Mouse (Mus musculus): ENCODE data around the gene Rara.
"Not testable (repeated sequence)": the region's sequence is repeated elsewhere in the genome, so short reads cannot be mapped to it uniquely, and the experiment has no call there.

The Rara gene

DNA sequence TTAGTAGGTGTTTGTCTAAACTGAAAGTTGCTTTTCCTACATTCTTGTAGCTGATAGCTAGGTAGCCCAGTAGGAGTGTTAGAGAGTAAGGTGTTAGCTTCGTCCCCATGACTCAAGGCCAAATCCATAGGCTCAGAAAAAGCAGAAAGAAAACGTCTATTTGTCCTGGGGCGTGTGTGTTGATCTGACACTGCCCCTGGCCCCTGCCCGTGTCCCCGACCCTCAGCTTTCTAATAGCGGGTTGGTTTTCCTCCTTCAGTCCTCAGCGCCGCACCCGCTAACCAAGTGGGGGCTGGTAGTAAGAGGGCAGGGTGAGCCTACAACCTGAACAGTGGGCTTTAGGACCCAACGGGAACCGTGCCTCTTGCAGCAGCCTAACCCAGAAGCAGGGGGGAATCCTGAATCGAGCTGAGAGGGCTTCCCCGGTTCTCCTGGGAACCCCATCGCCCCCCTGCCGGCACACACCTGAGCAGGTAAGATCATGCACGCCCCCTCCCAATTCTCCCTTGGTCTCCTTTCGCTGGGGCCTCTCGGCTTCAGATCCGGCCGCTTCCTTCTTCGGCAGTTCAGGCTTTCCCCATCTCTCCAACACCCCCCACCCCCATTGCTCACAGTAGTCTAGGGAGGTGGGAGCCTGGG, at the start of gene Rara:
TSS of gene Rara (plus strand) at position 381 of the 639 bp plus-strand sequence.
- no peak for DNase-seq

DNA sequence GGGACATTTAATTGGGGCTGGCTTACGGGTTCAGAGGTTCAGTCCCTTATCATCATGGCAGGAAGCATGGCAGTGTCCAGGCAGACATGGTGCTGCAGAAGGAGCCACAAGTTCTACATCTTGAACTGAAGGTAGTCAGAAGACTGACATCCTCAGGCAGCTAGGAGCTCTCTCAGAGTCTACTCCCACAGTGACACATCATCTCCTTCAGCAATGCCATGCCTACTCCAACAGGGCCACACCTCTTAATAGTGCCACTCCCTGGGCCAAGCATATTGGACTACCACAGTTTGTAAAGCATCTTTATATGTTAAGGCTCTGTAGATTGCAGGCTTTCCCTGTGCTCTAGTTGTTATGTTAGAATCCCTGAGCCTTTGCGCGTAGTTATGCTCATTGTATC, 39.9 kb upstream of the Rara start:
- no peak for DNase-seq

DNA sequence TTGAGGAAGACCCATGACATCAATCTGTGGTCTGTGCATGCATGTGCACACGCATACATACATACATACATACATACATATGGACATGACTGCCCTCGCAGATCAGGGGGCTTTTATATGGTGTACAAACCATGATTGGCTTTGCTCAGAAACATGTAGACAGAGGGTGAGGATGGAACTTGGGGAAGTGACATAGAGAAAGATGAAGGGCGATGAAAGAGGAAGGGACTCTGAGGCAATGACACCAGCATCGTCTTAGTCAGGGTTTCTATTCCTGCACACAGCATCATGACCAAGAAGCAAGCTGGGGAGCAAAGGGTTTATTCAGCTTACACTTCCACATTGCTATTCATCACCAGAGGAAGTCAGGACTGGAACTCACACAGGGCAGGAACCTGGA, 38.5 kb upstream of the Rara start:
- no peak for DNase-seq

DNA sequence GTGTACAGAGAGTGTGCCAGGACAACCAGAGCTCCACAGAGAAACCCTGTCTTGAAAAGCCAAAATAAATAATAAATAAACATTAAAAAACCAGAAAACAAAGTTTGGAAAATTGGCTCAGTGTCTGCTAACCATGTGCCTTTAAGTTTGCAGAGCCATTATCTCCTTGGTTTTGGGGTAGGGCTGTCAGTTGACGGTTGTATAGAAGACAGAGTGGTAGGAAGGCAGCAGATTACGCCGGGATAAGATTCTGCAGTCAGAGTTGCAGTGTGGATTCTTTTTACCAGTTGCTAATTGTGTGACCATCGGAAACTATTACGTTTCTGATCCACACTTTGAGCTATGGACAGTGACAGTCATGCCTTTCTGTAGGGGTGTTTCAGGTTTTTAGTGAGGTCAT, 37.6 kb upstream of the Rara start:
- no peak for DNase-seq

DNA sequence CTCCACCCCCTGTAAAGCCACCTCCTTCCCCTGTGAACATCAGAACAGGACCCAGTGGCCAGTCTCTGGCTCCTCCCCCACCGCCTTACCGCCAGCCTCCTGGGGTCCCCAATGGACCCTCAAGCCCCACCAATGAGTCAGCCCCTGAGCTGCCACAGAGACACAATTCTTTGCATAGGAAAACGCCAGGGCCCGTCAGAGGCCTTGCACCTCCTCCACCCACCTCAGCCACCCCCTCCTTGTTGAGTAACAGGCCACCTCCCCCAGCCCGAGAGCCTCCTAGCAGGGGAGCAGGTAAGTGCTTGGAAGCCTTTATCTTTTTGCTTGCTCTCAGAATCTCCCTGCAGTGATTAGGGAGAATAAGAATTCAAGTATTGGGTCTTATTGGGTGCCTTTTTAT, 35.2 kb upstream of the Rara start:
- DNase-seq: no peak

DNA sequence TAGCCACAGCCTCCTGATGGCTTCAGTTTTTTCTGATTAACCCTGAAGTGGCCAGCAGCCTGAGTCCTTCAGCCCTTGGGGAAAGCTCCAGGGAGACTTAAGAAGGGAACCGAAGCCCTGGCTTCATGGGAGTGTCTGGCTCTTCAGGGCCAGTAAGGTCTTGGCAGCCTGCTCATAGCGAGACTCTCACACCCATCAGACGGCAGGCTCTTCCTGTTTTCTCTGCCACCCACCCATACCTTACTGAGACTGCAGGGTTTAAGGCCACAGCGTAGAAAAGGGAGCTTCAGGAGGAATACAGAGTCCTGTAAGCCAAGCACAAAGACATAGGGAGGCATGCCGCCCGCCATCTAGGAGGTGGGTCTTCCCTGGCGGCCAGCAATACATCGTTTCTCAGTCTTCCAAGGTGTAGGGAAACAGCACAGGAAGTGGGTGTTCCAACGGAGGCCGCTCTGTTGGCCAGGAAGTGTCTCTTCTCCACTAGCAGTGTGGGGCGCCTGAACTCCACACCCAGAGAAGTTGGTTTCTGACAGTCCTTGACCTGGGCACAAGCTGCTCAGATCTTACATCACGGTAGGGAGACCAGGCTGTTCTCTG, 27.0 kb upstream of the Rara start:
- DNase-seq: no peak

DNA sequence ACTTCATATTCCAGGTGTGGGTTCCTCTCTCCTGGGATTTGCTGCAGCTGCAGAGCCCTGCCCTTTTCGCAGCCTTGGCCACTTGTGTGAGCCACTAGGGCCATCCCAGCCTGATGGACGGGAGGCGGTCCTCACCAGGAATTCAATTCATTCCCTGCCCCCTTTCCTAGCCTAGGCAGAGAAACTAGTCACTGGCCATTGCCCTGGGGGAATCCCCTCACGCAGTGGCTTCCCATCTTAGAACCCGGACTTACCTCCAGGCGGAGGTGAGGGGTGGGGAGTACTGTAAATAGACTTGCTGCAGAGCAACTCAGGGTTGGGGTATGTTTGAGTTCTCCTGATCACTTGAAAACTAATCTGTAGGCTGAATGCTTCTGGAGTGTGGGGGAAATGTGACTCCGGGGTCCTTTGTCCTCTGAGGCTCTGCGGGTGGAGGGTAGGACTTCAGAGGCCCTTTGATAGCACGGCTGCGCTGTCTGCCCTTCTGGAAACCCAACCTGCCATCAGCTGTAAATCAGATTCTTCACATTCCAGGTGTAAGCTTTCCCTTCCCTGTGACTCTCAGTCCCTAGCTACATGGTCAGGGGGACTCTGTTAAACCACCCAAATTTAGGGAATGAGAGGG, 24.9 kb upstream of the Rara start:
- no peak for DNase-seq

DNA sequence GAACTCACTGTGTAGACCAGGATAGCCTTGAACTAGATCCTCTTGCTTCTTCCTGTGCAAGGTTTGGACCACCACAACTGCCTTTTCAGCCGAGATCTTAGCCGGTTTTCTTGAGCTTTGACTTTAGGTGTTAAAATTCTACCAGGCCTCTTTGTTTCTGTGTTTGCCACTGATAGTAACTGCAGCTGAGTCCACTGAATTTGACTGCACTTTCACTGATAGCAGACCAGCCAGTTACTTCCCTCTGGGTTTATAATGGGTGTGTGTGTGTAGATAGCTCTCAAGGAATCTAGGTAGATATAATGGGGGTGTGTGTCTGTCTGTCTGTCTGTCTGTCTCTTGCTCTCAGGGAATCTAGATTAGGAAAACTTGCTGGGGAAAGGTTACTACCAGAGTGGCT, 23.0 kb upstream of the Rara start:
- DNase-seq: no peak

DNA sequence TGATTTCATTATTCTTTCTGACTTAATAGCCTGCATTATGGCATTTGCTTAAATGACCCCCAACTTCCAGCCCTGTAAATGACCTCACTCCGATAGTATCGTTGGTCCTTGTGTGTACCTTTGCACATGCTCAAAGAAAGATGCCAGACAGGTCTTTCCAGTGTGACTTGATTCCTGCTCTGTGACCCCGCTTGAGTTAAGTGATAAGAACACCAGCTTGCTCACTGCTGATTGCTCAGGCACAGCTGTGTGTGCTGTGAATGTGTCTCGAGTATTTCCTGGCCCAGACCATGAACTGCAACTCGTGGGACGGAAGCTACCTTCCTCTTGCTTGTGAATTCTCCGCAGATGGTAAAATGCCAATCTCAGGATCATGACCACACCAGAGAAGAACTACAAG, 22.6 kb upstream of the Rara start:
- no peak for DNase-seq

DNA sequence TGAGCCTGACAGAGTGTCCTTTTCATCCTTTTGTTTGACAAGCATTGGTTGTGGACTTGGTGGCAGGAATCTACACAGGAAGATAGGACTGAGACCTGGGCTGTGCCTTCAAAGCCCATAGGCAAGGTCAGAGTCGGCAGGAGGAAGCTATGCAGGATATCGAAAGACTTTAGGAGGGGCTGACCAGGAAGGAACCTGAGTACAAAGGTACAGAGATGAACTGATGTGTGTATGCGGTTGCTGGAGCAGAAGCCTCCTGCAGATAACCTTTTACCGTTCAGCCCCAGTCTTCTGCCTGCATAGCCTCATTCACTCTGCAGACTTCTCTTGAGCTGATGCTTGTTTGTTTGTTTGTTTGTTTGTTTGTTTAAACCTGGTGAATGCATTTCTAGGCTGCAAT, 22.0 kb upstream of the Rara start:
- DNase-seq: no peak

DNA sequence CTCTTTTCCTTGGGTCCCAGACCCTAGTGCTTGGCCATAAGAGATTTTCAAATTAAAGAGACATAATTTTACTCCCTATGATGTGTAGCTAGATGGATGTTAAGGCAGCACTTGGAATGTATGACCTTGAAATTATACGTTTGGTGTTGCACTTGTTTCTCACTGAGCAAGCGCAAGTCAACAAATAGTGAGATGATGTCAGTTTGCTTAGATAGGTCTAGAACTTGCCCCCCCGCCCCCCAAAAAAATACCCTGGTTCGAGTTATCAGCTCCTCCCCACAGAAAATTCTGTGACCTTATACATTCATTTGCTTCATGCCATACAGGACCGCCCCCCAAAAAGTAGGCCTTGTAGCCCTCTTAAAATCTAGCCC, 20.6 kb upstream of the Rara start:
- no peak for DNase-seq

DNA sequence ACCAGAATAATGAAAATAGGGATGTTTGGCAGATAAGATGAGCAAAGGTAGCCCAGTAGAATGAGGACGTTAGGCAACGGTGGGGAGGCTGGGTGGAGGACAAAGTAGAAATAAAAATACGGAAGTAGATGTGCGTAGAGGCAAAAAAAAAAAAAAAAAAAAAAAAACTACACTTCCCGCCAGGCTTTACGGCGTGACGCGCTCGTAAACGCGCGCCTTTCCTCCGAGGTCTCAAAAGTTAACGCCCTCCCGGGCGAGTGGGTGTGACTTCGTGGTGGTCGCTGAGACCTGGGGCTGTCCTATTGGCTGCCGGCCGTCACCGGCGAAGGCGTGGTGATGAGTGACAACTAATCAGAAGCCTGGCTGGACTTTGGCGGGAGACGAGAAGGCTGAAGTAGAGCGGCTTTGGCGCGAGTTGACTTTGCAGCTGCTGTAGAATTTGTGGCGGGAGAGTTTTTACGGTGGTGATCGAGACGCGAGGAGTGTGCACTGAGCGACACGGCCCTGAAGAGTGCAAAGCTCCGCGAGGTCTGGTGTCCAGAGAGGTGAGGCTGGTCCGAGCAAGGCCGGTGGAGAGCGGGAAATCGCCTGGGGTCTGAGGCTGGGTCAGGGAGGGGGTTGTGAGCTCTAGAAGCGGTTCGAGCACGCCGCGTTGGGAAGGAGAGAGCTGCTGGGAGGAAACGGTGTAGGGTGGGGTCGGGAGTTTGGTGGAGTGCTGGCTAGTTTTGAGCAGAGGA, 20.0 kb upstream of the Rara start, which contains the start of gene Cdc6:
TSS of gene Cdc6 (plus strand) at position 365 of the 737 bp plus-strand sequence.
- DNase-seq: peak; percentile 98

DNA sequence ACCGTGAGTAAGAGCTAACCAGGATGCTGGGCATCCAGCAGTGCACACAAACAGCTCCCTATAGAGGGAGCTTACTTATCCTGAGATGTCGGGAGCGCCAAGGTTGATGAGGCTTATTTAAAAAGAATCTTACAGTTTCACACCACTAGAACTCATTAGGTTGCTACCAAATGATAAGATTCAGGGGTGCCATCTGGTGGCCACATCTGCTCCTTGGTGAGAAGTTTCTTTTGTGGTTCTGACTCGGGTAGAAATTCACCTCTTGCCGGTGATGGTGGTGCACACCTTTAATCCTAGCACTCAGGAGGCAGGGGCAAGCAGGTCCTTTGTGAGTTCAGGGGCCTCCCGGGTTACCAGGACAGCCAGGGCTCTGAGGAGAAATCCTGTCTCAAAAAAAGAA, 18.0 kb upstream of the Rara start:
- DNase-seq: peak; percentile 84

DNA sequence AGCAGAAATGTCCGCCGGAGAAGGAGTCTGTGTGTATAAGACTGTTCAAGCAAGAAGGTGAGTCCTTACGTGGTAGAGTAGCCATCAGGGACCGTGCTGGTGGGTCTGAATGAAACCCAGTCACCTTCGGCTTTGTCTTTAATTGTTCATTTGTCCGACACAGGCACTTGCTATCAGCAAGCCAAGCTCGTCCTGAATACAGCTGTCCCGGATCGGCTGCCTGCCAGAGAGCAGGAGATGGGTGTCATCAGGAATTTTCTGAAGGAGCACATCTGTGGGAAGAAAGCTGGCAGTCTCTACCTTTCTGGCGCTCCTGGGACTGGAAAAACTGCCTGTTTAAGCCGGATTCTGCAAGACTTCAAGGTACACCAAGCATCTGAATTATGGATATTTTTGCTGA, 17.2 kb upstream of the Rara start:
- no peak for DNase-seq

DNA sequence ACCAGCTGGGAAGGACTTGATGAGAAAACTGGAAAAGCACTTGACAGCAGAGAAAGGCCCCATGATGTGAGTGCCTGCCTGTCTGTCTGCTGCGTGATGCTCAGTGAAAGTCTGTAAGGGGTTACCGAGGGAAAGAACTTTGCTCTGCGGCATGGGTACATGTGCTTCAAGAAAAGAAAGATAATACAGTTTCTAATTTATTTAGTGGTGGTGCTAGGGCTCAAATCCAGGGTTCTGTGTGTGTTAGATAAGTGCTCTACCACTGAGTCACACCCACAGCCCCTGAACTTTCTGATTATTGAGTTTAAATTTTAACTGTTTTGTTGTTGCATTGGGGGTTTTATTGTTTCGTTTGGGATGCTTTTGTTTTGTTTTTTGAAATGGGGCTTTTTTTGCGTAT, 16.1 kb upstream of the Rara start:
- no peak for DNase-seq

DNA sequence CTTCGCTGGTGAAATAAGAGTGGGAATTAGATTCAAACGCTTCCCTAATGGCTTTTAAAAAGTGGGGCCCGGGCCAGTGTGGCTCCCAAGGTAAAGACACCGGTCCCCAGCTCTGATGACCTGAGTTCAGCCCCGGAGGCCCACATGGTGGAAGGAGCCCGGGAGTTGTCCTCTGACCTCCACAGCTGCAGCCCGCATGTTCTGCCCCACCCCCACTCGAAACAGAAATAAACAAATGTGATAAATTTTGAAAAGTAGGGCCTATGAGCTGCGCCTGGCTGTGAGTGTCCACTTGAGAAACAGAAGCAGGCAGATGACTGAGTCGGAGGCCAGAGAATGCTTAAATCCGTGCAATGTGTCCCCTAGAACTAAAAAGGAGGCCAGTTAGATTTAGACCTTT, 13.4 kb upstream of the Rara start:
- DNase-seq: no peak

DNA sequence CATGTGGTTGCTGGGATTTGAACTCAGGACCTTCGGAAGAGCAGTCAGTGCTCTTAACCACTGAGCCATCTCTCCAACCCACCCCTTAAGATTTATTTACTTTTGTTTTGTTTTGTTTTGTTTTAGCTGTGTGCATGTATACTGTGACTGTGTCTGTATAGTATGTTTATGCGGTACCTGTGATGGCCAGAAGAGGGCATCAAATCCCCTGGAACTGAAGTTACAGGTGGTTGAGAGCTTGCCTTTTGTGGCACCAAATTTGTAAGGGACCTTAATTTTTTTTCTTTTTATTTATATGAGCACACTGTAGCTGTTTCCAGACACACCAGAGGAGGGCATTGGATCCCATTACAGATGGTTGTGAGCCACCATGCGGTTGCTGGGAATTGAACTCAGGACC, 11.2 kb upstream of the Rara start:
- DNase-seq: not testable (repeated sequence)

DNA sequence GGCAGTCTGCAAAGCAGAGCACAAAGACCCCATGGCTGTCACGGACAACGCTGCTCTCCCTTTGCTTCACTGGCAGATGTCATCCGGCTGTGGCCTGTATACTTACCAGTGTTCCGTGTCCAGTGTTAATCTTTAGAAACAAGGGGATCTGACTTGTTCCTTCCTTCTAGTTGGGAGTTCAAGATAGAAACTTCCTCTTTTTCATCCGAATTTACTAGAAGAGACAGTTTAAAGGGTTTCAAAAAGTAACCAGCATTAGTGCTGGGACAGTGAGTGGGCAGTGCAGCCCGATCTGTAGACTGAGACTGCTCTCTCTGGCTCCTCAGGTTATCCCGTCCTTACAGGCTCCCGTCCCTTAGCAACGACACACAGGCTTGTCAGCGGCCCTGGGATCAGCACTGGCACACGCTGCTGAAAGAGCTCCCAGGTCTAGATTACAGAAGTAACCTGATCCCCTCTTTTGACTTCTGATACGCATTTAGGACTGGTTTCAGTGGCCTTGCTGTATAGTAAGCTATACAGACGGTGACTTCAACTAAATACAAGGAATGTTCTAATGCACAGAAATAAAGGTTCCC, 10.1 kb upstream of the Rara start:
- DNase-seq: no peak

DNA sequence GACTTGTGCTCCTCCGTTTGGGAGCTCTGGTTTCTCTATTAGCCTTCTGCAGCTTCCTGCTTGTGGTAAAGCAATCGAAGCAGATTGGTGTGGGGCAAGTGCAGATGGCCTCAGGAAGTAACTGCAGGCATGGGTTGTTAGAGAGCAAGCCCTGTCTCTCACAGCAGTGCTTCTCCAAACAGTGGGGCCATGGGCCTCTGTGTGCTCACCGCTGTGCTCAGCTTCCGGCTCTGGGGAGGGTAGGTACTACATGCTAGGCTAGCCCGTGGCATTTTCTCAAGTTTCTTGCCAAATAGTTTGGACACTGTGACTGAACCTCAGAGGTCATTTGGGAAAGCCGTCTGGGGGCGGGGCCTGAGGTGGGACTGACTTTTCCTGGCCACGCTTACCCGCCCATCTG, 9.4 kb upstream of the Rara start:
- peak; percentile 70 for DNase-seq

DNA sequence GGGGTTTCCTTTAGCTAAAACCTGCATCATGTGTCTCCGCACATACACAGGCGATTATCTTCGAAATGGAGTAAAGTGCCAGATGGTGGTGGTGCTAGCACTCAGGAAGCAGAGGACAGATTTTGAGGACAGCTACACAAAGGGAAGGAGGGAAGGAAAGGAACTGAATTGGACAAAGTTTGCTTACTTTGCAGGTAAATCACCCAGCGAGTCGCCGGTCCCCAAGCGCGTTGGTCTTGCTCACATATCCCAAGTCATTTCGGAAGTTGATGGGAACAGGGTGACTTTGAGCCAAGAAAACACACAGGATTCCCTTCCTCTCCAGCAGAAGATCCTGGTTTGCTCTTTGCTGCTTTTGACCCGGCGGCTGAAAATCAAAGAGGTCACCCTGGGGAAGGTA, 8.6 kb upstream of the Rara start:
- DNase-seq: no peak

DNA sequence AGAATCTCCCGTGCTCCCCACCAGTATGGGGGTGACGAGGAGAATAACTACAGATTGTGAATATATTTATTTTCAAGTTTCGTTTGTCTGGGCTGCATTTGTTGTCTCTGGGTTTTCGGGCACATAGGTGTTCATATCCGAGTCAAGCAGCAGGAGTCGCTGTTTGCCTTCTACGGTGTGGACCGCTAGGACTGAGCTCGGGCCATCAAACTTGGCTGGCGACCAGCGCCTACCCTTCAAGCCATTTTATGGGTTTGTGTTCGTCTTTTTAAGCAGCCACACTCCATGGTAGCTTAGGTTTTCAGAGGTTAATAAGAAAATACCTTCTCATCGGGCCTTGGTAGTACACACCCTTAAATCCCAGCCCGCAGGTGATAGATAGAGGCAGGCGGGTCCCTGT, 5.8 kb upstream of the Rara start:
- DNase-seq: not testable (repeated sequence)

DNA sequence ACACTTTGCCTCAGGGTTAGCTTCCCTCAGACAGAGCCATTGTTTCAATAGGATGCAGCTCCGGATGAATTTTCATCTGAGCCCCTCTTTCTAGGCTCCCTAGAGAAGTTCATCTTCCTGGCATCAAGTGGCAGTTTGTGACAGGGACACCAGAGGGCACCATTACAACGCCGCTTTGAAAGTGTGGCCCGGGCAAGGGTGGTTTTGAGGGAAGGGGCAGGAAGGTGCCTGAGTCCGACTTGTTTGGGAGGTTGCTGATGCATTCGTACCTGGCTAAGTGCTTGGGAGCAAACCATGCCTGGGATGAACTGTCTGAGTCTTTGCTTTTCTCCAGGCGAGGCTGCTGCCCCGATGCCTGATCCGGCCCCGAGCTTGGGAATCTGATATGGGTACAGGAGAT, 5.3 kb upstream of the Rara start:
- peak; percentile 69 for DNase-seq

DNA sequence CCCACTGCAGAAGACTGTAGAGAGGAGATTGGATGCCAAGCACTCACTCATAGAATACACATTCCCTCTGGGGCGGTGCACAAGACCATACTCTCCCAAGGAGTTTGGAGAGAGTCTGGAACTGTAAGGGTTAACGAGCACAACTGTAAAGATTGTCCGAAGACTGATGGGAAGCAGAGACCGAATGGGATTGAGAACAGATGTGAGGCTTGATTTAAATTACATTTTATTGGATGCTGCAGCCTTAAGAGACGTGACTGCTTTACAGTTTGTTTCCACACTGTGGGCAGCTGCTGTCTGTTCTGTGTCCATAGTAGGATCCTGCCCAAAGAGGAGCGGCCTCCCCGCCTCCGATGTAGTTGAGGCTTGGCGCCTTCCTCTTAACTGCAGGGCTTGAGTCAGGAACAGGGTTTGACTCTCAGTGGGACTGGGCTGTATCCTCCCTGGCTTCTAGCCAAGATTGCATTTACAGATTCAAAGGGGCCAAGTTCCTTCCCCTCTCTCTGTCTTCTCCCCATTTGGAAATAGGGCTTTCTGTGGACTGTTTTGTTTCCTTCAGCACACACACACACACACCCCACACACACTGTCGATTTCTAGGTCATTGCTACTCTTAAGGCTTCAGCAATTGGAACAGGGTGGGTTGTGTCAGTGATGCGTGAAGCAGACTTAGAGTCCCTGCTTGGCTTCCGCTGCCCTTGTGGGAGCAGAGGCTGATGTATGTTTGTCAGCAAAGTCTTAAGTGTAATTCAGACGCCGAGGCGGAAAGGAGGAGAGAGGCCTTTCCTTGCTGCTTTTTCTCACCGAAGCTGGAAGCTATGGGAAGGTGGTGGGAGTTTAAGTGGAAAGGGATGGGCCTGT, 4.5 kb upstream of the Rara start:
- not testable (repeated sequence) for DNase-seq

All from kidney, adult 9 months (tissue).